Mouse (Mus musculus): Measurements from ENCODE around the gene Pmm1.
"Not testable (repeated sequence)": the region's sequence is repeated elsewhere in the genome, so short reads cannot be mapped to it uniquely, and the experiment has no call there.

DNA sequence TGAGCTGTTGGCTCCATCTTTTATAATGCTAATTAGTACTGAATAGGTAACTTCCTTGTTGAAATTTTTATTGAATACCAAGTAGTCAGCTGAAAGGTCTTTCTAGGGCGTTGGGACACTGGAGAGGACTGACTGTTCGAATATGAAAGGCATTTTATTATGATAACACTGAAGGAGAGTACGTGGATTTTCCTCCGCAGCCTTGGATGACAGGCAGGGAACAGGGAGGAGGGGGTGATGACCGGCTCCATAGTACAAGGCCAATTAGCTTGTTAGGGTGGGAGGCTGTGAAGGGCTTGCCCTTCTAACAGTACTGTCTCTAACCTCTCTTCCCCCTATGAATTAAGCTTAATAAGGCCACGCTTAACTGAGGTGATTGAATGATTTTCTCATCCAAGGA, 8.9 kb upstream of the Pmm1 start:
- not testable (repeated sequence) for TF ChIP-seq CTCF (IDR thresholded peaks at IDR 0.05); POLR2A (IDR thresholded peaks at IDR 0.05; ENCODE audit: insufficient read depth, low read depth, low read length); EP300 (IDR thresholded peaks at IDR 0.05; ENCODE audit: insufficient read depth, low read depth, low read length)
